Mouse (Mus musculus): ENCODE data around the gene Rgl1.

DNA sequence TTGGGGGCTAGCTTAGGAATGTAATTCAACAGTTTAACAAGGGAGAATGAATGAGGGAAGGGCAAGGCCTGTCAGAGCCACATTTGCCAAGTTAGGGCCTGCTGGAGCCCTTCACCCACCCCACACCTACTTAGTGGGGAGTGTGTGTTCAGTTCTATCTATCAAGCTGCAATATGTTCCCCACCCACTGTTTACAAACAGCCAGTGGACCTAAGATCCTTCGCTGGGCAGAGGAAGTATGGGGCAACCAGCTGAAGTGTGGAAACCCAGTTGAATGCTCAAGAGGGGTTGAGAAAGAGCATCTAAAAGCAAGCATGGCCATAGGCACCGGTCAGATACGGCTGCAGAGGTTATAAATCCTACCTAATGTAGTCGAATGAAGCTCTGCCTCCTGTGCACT lies 20.8 kb upstream of the Rgl1 start:
- TF ChIP-seq CTCF (IDR thresholded peaks at IDR 0.05; ENCODE audit: low read depth, low read length) (no peak), POLR2A (IDR thresholded peaks at IDR 0.05; ENCODE audit: insufficient read depth, low read length) (no peak), EP300 (IDR thresholded peaks at IDR 0.05; ENCODE audit: insufficient read depth, low read depth, low read length) (no peak)
